Mouse (Mus musculus) urinary bladder, adult 2 months (tissue): ENCODE measurements around the gene Gm7029. TPM values are rescaled to one million over a fixed set of nuclear protein-coding genes. Genes with fewer than 3 reads are reported as not detected.
"Not testable (repeated sequence)": the region's sequence is repeated elsewhere in the genome, so short reads cannot be mapped to it uniquely, and the experiment has no call there.

ENCODE experiments used
- DNase-seq: peaks from one replicate; pipeline ENCODE4 v3.0.0; 2022; ENCODE audit warnings: low spot score
- polyA plus RNA-seq: library from polyadenylated mRNA; depleted of rRNA; stranded (reverse); fragments of >200 nt; gene quantifications from 2 replicates; pipeline ENCODE4 v1.2.3, GENCODE M21; 2012

Gm7029 gene
- polyA plus RNA-seq, 1 experiment = not detected

DNA sequence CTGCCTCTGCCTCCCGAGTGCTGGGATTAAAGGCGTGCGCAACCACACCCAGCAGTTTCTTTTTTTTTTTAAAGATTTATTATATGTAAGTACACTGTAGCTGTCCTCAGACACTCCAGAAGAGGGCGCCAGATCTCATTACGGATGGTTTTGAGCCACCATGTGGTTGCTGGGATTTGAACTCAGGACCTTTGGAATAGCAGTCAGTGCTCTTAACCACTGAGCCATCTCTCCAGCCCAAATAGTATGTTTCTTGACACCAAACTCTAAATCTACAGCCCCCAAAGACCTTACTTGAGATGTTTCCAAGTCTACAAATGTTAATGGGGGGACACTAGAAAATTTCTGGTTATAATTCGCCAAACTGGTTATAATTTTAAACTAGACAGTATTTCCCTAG is 18.3 kb downstream of the Gm7029 start:
- DNase-seq = not testable (repeated sequence)

DNA sequence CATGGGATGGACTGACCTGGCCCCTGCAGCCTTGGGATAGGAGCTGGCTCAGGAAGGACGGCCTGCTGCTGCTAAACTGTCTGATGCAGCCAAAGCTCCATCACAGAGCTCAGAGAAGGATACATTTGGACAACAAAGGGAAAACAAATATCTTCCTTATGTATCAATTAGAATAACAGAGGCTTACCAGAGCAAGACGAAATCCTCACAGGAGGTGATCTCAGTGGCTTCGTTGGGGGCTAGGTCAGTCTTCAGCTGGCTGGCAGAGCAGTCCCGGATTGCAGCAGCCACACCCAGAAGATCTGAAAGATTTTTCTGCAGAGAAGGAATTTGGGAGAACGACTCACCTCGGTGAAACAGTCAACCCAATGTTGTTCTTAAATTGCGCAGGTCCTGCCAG is 18.8 kb downstream of the Gm7029 start:
- DNase-seq = no peak

DNA sequence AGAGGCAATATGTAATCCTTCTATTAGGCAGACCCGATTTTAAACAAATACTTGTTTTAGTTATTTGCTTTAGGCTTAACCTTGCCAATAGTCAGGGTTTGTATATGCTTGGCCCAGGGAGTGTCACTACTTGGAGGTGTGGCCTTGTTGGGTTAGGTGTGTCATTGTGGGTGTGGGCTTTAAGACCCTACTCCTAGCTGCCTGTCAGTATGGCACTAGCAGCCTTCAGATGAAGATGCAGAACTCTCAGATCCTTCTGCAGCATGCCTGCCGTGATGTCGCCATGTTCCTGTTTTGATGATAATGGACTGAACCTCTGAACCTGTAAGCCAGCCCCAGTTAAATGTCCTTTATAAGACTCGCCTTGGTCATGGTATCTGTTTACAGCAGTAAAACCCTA is 19.4 kb downstream of the Gm7029 start:
- DNase-seq = not testable (repeated sequence)

DNA sequence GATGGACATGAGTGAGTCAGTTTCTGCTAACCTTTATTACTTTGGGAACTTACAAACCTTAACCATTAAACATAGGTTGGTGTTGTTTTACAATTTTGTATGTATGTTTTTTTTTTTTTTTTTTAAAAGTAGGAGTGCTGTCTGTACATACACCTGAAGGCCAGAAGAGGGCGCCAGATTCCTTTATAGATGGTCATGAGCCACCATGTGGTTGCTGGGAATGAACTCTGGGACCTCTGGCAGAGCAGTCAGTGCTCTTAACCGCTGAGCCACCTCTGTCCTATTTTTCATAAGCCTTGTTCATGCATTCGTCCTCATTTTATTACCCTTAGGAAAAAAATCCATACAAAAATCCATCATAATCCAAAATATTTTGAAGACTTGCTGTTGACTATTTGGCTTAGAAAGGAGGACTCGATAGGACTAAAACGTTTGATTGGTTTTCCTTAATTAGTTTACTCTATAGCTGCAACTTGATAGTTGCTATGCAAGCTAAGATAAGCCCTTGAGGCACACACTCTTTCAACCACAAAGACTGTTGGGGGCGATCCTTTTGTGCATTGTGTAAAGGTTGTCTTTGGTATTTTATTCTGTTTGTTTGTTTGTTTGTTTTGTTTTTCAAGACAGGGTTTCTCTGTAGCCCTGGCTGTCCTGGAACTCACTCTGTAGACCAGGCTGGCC is 23.6 kb downstream of the Gm7029 start:
- no peak for DNase-seq

DNA sequence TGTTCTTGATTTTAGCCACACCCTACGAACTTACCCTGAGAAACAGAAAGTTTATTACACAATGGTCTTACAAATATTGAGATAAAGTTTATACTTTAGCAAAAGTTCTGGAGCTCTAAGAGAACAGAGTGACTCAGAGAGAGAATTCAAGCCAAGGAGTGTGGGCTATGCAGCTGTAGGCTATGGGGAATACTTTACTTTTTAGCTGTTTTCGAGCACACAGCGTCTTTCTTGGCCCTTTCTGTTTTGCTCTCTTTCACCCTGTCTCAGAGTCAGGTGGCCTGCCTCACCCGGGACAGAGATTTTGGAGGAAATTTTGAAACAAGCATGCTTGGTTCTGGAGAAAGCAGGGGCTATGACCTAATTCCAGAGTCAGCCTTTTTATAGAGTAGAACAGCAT is 24.6 kb downstream of the Gm7029 start:
- not testable (repeated sequence) for DNase-seq

DNA sequence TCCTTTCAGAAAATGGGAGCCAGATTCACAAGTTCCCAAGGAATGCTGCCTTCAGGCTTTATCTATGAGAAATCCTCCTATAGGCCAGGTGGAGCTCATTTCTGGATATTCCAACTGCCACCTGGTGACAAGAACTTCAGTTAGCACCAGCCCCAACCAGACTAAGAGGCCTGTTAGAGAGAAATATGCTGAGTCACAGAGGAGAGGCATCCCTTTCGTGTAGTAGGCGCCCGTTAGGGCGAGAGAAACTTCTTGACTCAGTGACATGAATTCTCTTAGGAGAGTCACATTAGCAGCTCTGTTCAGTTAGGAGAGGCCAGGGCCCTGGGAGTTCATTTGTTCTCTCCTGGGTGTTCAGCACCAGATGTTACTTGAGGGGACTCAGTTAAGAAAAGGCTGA is 26.0 kb downstream of the Gm7029 start:
- no peak for DNase-seq

DNA sequence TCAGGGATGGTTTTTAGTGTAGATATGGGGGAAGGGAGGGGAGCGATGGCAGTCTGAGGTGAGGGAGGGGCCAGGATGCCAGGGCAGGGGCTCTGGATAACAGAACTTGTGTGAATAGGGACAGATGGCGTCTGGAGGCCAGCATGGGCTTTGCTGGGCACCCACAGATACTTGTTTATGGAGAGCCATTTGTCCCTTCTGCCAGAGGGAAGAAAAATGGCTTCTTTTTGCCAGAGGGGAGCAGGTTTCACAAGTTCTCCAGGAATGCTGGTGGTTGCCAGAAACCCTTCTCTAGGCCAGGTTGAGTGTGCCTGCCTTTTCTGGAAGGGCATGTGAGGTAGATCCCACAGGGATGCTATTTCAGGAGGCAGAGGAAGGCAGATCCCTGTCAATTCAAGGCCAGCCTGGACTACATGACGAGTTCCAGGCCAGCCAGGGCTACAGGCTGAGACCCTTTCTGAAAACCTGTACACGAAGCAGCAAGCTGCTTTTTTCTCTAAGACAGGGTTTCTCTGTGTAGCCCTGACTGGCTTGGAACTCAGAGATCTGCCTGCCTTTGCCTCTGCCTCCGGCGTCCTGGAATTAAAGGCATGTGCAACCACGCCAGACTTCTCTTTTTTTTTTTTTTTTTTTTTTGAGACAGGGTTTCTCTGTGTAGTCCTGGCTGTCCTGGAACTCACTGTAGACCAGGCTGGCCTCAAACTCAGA is 26.8 kb downstream of the Gm7029 start:
- DNase-seq = no peak

DNA sequence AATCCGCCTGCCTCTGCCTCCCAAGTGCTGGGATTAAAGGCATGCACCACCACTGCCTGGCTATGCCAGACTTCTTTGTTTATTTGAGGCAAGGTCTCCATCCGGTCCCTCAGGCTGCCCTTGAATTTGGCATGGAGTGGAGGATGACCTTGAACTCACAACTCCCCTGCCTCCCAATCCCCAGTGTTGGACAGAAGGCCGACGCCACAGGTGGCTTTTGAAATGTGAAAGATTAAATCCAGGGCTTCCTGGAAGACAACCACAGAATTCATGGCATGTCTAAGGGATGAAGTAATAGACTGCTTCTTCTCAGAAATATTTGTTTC is 27.3 kb downstream of the Gm7029 start:
- DNase-seq = no peak

DNA sequence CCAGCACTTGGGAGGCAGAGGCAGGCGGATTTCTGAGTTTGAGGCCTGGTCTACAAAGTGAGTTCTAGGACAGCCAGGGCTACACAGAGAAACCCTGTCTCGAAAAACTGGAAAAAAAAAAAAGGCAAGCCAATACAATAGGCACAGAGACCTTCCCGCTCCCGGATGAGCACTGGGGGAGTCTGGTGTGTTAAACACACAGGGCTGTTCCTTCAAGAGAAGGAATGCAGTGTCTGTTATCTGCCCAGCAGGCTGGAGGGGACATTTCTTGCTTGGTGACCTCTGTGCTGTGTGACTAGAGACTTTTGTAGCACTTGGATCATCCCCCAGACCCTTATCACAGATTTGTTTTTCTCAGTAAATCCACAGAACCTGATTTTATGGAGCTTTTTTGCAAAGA is 28.0 kb downstream of the Gm7029 start:
- no peak for DNase-seq

DNA sequence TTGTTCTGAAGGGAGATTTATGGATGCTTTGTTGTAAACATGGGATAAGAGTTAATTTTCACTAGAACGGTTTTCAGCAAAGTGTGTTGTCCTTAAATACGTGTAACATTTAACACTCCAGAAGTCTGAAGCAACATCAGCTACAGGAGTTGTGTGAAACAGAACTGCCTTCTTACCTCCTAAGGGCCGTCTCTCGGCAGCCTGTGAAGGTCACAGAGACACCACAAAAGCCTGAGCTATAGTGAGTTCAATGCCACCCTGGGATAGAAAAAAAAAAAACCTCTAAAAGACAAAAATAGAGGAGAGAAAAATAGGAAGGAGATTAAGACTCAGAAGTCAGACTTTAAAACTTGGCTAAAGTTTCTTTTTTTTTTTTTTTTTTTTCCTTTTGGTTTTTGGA is 28.4 kb downstream of the Gm7029 start:
- DNase-seq = no peak

DNA sequence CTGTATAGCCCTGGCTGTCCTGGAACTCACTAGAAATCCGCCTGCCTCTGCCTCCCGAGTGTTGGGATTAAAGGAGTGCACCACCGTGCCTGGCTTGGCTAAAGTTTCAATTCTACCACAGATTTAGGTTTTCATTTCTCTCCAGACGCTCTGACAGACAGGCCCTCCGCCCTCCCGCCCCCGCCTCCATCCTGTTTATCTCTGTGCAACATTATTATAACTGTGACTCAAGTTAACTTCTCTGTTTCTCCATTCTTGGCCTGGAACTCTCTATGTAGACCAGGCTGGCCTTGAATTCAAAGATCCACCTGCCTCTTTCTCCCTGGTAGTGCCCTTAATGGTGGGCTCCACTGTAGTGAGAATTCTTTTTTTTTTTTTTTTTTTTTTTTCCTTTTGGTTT is 28.9 kb downstream of the Gm7029 start:
- no peak for DNase-seq

DNA sequence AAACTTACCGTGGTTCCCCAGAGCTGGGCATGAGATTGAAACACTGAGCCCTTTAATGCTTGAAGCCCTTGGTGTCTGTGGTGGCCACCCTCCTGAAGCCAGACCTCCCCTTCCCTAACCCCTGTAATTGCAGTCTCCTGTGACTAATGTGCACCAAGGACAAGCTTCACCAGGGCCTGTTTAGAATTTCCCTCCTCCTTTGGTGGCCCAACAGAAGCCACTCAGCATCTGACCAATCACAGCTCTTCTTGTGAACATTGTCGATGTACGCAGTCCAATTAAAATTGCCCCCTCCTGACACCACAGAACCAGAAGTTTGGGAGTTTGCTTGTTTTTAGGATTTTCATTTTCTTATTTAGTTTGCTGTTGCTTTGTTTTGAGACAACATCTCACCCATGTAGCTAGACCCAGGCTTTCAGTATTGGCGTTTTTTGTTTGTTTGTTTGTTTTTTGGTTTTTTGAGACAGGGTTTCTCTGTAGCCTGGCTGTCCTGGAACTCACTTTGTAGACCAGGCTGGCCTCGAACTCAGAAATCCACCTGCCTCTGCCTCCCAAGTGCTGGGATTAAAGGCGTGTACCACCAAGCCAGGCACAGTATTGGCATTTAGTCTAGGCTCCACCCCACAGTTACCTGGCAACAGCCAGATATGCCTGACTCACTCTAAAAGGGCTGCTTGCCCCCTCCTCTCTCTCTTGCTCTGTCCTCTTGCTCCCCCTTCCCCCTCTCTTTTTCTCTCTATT is 30.4 kb downstream of the Gm7029 start:
- not testable (repeated sequence) for DNase-seq

DNA sequence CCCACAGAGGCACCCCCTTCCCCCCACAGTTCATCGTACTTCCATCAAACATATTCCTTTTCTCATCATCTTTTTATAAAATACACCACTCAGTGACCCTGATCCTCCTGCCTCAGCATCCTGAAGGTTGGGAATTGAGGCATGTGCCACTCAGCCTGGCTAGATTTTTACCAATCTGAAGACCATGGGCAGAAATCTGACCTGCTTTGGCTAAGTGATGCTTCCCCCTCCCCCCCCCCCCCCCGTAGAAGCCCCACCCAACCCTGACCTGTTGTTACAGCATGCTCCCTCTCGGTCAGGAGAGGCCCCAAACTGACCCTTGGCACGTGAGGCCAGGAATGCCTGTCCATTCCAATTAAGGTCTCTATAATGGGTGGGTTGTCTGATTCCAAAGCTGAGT is 31.2 kb downstream of the Gm7029 start, which contains the start of gene Platr17:
Platr17 (plus strand) TSS at position 301 of the 400 bp plus-strand sequence.
- DNase-seq = not testable (repeated sequence)

DNA sequence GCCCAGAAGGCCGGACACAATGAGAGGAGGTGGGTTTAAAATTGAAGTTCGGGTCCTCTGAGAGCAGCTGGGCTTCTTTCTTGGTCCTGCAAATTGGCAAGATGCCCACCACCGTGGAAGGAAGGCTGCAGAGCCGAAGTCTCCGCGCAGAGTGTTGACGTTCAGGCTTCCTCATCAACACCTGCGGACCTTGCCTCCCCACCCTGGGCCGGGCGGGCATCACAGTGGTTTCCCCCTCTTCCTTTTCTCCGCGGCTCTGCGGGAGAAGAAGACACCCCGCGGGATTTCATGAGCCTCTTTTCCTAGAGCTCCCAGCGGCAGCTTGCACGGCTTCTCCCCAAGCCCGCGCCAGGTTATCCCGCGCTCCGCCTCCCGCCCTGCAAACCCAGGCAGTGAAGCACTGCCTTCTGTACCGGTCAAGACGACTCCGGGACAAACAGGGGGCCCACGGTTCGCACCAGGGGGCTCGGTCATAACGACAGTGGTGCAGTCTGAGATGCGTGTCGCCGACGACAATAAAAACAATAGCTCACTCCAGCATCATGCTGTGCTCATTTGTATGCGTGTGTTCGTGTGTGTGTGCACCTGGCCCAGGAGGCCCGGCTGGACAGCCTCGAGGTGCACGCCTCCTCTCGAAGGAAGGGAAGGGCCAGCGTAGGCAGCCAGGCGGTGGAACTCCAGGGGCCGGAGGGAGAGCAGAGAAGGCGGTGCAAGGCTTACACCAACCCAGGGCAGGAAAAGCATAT is 34.9 kb downstream of the Gm7029 start:
- DNase-seq = peak; percentile 57

DNA sequence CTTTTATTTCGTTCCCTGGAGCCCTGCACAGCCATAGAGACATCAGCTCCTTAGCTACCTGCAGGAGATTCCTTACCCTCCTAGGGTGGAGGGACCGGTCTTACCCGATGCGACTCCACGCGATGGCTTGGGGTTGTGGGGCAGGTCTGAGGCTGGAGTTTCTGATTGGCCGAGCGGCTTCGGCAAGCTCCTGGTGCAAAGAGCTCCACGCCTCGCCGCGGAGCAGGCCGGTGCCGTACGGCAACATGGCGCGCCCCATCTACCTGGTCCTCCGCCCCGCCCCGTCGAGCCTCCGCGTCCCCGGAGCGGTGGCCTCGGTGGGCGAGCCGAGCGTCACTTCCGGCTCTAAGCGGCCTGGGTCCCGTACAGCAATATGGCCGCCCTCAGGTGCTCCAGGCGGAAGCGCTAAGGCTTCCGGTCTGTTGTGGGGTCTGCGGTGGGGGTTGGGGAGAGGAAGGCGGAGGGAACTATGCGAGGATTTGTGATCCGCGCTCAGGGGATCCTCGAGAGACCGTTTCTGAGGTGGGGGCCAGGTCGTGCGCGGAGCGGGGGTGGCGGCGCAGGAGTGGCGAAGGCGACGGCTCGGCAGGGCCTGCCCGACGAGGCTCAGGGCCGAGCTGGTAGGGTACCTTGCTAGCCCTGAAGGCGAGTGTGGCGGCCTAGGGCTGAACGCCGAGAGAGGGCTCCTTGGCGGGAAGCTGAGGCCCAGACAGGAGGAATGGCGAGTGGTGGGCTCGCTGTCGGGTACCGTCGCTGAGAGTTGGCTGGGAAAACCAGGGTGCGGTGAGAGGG is 35.6 kb downstream of the Gm7029 start, which contains the start of gene Daxx:
Daxx (plus strand) TSS at position 338 of the 792 bp plus-strand sequence.
- peak; percentile 99 for DNase-seq

DNA sequence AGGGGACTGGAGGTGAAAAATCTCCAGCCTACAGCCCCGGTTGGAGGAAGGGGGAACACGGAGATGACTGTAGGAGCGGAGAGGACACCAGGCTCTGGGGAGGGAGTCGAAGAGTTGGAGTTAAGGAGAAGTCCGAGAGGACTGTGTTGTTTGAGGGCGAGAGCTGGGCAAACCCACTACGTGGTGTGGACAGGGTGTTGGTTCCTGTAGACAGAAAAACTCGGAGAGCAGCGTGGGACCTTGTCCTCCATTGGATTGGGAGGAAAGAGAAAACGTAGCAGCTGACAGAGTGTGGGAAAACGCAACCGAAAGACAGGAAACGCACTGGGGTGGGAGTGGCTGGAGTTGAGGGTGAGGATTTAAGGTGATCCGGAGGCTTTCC is 36.2 kb downstream of the Gm7029 start:
- DNase-seq = no peak

DNA sequence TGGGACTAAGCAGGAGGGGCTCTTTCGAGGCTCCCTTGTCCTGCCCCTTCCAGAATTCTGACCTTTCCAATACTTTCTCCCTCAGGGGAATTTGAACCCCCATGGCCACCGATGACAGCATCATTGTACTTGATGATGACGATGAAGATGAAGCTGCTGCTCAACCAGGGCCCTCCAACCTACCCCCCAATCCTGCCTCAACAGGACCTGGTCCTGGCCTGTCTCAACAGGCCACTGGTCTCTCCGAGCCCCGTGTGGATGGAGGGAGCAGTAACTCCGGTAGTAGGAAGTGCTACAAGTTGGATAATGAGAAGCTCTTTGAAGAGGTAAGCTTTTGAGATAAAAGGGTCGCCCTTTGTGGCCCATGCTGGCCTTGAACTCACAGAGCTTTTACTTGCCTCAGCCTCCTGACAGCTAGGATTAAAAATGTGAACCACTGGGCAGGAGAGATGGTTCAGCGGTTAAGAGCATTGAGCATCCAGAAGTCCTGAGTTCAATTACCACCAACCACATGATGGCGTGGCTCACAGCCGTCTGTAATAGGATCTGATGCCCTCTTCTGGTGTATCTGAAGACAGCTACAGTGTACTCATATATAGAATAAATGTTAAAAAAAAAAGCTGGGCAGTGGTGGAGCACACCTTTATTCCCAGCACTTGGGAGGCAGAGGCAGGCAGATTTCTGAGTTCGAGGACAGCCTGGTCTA is 36.9 kb downstream of the Gm7029 start:
- DNase-seq = no peak

DNA sequence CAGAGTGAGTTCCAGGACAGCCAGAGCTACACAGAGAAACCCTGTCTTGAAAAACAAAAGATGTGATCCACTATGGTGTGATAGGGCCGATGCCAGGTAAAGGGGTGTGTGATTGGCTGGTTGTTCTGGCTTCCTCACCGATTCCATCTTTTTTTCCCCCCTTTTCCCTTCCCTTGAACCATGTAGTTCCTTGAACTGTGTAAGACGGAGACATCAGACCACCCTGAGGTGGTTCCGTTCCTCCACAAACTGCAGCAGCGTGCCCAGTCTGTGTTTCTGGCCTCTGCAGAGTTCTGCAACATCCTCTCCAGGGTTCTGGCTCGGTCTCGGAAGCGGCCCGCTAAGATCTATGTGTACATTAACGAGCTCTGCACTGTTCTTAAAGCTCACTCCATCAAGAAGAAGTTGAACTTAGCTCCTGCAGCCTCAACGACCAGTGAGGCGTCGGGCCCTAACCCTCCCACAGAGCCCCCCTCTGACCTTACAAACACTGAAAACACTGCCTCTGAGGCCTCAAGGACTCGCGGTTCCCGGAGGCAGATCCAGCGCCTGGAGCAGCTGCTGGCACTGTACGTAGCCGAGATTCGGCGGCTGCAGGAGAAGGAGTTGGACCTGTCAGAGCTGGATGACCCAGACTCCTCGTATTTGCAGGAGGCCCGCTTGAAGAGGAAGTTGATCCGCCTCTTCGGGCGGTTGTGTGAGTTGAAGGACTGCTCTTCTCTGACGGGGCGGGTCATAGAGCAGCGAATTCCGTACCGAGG is 37.6 kb downstream of the Gm7029 start:
- no peak for DNase-seq

DNA sequence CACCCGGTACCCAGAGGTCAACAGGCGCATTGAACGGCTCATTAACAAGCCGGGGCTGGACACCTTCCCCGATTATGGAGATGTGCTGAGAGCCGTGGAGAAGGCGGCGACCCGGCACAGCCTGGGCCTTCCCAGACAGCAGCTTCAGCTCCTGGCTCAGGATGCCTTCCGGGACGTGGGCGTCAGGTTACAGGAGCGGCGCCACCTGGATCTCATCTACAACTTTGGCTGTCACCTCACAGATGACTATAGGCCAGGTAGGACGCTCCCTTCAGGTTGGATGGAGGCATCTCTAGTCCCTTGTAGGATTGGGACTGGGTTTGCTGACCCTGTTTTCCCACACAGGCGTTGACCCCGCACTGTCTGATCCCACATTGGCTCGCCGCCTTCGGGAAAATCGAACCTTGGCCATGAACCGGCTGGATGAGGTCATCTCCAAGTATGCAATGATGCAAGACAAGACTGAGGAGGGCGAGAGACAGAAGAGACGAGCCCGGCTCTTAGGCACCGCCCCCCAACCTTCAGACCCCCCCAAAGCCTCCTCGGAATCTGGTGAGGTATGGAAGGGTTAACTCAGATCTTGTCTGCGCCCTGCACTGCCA is 38.3 kb downstream of the Gm7029 start:
- no peak for DNase-seq

DNA sequence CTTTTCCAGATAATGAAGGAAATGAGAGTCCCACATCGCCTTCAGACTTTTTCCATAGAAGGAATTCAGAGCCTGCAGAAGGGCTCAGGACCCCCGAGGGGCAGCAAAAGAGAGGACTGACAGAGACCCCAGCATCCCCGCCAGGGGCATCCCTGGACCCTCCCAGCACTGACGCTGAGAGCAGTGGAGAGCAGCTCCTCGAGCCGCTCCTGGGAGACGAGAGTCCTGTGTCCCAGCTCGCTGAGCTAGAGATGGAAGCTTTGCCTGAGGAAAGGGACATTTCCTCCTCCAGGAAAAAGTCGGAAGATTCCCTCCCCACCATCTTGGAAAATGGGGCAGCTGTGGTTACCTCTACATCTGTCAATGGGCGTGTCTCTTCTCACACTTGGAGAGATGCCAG is 39.6 kb downstream of the Gm7029 start:
- no peak for DNase-seq
